Mouse (Mus musculus) bone marrow macrophage, adult 2 months (primary cell): ENCODE data around the gene Ntrk1. TPM values are rescaled to one million over a fixed set of nuclear protein-coding genes. Genes with fewer than 3 reads are reported as not detected.

Experiments
- H3K27ac ChIP-seq: 2 replicates; pipeline ENCODE4 v1.5.1; 2012; ENCODE audit warnings: low read depth, low read length; ENCODE audit not compliant: insufficient read depth
- H3K4me1 ChIP-seq: 2 replicates; pipeline ENCODE4 v1.6.1; 2012; ENCODE audit warnings: low read length; ENCODE audit not compliant: control insufficient read depth, insufficient read depth
- H3K4me3 ChIP-seq: 2 replicates; pipeline ENCODE4 v1.5.1; 2012; ENCODE audit warnings: mild to moderate bottlenecking, low read length, moderate library complexity; ENCODE audit not compliant: insufficient read depth
- CTCF ChIP-seq: IDR thresholded peaks from 2 replicates; pipeline ENCODE4 v1.5.1; 2012; ENCODE audit warnings: low read depth, mild to moderate bottlenecking, low read length, moderate library complexity
- POLR2A ChIP-seq: IDR thresholded peaks from 2 replicates; pipeline ENCODE4 v1.6.1; 2012; ENCODE audit warnings: mild to moderate bottlenecking, low read depth, low read length, borderline replicate concordance
- polyA plus RNA-seq: library from polyadenylated mRNA; stranded (reverse); fragments of >200 nt; gene quantifications from 2 replicates; pipeline ENCODE4 v1.2.4, GENCODE M21; 2012; ENCODE audit not compliant: missing spikeins, insufficient read depth, insufficient read length

Gene Ntrk1
- polyA plus RNA-seq, 1 experiment, result not detected

GRCm38 (mm10) chr3:87742013-87742412 is 52.9 kb downstream of the Ntrk1 start:
- no peak for TF ChIP-seq CTCF
- no peak for TF ChIP-seq POLR2A
- Histone ChIP-seq H3K27ac (no peak overlapping the region), H3K4me1 (no peaks in the 10 kb centered on the region), H3K4me3 (no peak overlapping the region)

DNA sequence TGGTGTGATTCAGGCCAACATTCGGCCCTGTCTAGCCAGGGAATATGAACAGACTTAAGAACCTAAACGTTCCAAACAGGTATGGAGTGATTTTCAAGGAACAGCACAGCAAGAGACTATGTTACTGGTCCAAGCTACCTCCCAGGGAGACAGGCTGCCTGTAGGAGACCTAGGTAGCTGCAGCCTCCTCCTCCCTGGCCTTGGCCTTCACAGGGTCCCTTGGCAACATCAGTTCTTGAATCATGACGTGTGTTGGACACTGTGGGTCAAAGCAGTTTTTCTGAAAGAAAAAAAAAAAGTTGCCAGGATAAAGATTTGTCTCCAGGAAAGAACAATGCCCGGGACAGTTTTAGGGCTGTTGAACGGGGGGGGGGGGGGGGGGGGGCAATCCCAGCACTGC is 56.1 kb downstream of the Ntrk1 start:
- H3K4me3 ChIP-seq, result no peak overlapping the region
- H3K4me1 ChIP-seq, result no peaks in the 10 kb centered on the region
- TF ChIP-seq POLR2A, result no peak
- no peak for TF ChIP-seq CTCF
- H3K27ac ChIP-seq, result no peak overlapping the region

- H3K27ac ChIP-seq, result no peak overlapping the region
- H3K4me3 ChIP-seq, result no peak overlapping the region
- TF ChIP-seq CTCF, result no peak
- TF ChIP-seq POLR2A, result no peak
- H3K4me1 ChIP-seq, result no peaks in the 10 kb centered on the region
Observed at GRCm38 (mm10) chr3:87735335-87735734, 59.6 kb downstream of the Ntrk1 start.

DNA sequence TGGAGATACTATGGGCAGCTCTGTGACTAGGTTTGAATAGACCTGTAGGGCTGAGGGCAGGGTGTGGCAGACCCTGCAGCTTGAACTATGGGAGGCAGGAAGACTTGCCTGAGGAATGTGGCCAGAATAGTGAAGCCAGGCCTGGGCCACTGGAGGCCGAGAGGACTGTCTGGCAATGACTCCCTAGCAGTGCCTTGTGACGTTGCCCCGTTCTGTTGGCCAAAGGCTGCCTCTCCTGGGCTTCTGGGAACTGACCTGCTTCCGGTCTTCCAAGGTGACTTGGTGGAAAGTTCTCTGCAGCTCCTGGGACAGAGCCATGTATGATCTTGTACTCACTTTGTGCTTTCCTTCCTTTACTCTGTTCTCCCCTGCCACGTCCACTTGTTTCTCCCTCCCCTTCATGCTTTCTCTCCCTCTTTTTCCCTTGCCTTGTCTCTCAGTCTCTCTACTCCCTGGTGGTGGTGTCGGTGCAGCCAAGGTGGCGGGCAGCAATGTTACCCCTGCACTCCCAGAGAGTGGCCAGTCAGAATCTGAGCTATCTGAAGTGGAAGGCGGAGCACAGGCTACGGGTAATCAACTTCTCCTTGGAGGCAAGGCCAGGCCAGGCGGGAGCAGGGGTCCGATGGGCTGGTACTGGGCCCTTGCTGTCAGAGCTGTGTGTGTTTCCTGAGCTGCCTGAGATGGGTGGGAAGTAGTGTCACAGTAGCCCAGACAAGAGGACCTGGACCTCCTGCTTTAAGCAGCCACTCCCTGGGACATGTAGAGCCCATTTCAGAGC is 60.8 kb downstream of the Ntrk1 start:
- Histone ChIP-seq H3K4me3 (no peak overlapping the region), H3K27ac (no peak overlapping the region), H3K4me1 (no peaks in the 10 kb centered on the region)
- TF ChIP-seq POLR2A (no peak), CTCF (no peak)

- no peak overlapping the region for H3K27ac ChIP-seq
- H3K4me1 ChIP-seq, result no peaks in the 10 kb centered on the region
- no peak overlapping the region for H3K4me3 ChIP-seq
- no peak for TF ChIP-seq CTCF
- TF ChIP-seq POLR2A, result no peak
Observed at GRCm38 (mm10) chr3:87733098-87733497, 61.9 kb downstream of the Ntrk1 start.

DNA sequence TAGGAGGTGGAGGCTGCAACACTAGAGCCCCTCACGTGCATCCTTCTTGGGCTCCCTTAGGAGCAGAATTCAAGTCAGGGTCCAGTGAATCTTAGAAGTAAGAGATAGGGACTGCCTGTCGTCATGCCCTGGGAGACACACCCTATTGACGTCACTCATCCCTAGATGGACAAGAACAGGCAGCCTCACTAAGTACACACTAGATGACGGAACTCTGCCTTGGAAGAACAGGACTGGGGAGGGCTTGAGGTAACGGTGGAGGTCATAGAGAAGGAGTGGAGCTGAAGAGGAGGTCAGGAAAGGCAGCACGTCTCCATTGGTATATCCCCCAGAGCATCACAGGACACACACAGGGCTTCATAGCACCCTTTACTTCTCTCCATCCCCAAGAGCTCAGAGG is 66.3 kb downstream of the Ntrk1 start:
- Histone ChIP-seq H3K4me1 (no peaks in the 10 kb centered on the region), H3K4me3 (no peak overlapping the region), H3K27ac (no peak overlapping the region)
- TF ChIP-seq POLR2A (no peak), CTCF (no peak)

Other genes starting within 250 kb of the Ntrk1 start
- gene Arhgef11, start 177.6 kb downstream of the Ntrk1 start, polyA plus RNA-seq, result 21.8 and 25.5 TPM in 2 replicates
- not detected in 2 replicates for gene Lrrc71, start 46.5 kb downstream of the Ntrk1 start, polyA plus RNA-seq
- not detected in 2 replicates for gene Insrr, start 1.8 kb upstream of the Ntrk1 start, polyA plus RNA-seq
- not detected in 2 replicates for gene Pear1, start 29.1 kb upstream of the Ntrk1 start, polyA plus RNA-seq
- gene Sh2d2a, start 51.6 kb upstream of the Ntrk1 start, polyA plus RNA-seq, result not detected in 2 replicates
- gene Prcc, start 90.4 kb upstream of the Ntrk1 start, polyA plus RNA-seq, result 31.2 and 34.8 TPM in 2 replicates
- 170 and 180 TPM in 2 replicates for gene Hdgf, start 111.2 kb upstream of the Ntrk1 start, polyA plus RNA-seq
- 139 and 147 TPM in 2 replicates for gene Mrpl24, start 124.3 kb upstream of the Ntrk1 start, polyA plus RNA-seq
- 22.0 and 22.3 TPM in 2 replicates for gene Isg20l2, start 135.2 kb upstream of the Ntrk1 start, polyA plus RNA-seq
- 17.8 and 23.3 TPM in 2 replicates for gene Rrnad1, start 135.6 kb upstream of the Ntrk1 start, polyA plus RNA-seq
- not detected in 2 replicates for gene Crabp2, start 153.5 kb upstream of the Ntrk1 start, polyA plus RNA-seq
- 1.4 and 1.7 TPM in 2 replicates for gene Nes, start 175.9 kb upstream of the Ntrk1 start, polyA plus RNA-seq
- gene Bcan, start 205.1 kb upstream of the Ntrk1 start, polyA plus RNA-seq, result not detected in 2 replicates
- gene Hapln2, start 232.4 kb upstream of the Ntrk1 start, polyA plus RNA-seq, result not detected in 2 replicates
- gene Gpatch4, start 247.9 kb upstream of the Ntrk1 start, polyA plus RNA-seq, result 7.9 and 8.4 TPM in 2 replicates